Mouse (Mus musculus): ENCODE results near the gene Gm4981.
"Not testable (repeated sequence)": the region's sequence is repeated elsewhere in the genome, so short reads cannot be mapped to it uniquely, and the experiment has no call there.

The Gm4981 gene

GRCm38 (mm10) chr10:58223161-58223560 lies 13.3 kb downstream of the Gm4981 start:
- not testable (repeated sequence) for DNase-seq (ENCODE audit: low read depth)

GRCm38 (mm10) chr10:58221571-58221970 lies 14.9 kb downstream of the Gm4981 start:
- DNase-seq (ENCODE audit: low read depth), result not testable (repeated sequence)

GRCm38 (mm10) chr10:58220726-58221125 lies 15.8 kb downstream of the Gm4981 start:
- no peak for DNase-seq (ENCODE audit: low read depth)

GRCm38 (mm10) chr10:58217366-58217765 lies 19.1 kb downstream of the Gm4981 start:
- DNase-seq (ENCODE audit: low read depth), result no peak

- DNase-seq (ENCODE audit: low read depth), result no peak
These were observed 21.1 kb downstream of the Gm4981 start for GRCm38 (mm10) chr10:58215353-58215752.

GRCm38 (mm10) chr10:58214934-58215333 lies 21.6 kb downstream of the Gm4981 start:
- no peak for DNase-seq (ENCODE audit: low read depth)

GRCm38 (mm10) chr10:58214497-58214896 lies 22.0 kb downstream of the Gm4981 start:
- DNase-seq (ENCODE audit: low read depth), result no peak

GRCm38 (mm10) chr10:58212230-58212629 lies 24.3 kb downstream of the Gm4981 start:
- DNase-seq (ENCODE audit: low read depth), result no peak

- DNase-seq (ENCODE audit: low read depth), result no peak
These were observed 25.3 kb downstream of the Gm4981 start for GRCm38 (mm10) chr10:58211213-58211612.

- no peak for DNase-seq (ENCODE audit: low read depth)
These were observed 26.0 kb downstream of the Gm4981 start for GRCm38 (mm10) chr10:58210514-58210913.

GRCm38 (mm10) chr10:58209710-58210467 lies 26.6 kb downstream of the Gm4981 start:
- DNase-seq (ENCODE audit: low read depth), result no peak

GRCm38 (mm10) chr10:58206639-58207404 lies 29.7 kb downstream of the Gm4981 start:
- DNase-seq (ENCODE audit: low read depth), result no peak

GRCm38 (mm10) chr10:58205986-58206385 lies 30.5 kb downstream of the Gm4981 start:
- DNase-seq (ENCODE audit: low read depth), result no peak
